Mouse (Mus musculus) lung, adult 18-20 months (tissue): ENCODE measurements around the gene Dscam.

Experiments
- DNase-seq, 2 experiments: peaks; one replicate each; pipeline ENCODE4 v3.0.0; 2022; ENCODE audit warnings: mixed read lengths in 2 of 2

The Dscam gene

DNA sequence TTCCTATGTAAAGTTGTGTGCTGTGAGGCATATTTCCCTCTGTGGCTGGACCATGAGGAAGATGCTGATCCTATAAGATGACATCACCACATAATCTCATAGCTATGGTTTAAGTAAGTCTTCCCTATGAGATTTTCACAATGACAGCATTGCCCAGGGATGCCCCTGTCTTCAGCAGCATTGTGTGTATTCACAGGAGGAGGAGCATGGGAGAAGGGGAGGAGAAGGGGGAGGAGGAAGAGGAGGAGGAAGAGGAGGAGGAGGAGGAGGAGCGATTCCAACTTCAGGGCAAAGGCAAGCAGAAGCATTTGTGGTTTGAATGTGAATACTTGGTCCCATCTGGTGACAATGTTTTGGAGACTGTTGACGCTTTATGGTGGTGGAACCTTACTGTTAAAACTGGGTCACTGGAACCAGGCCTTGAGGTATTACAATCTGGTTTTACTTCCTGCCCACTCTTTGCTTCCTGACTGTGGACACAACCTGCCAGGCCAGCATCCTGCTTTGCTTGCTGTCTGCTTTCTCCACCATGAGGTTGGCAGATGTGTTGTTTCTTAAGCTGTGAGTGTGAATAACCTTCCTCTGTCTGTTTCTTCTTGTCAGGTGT, 154.2 kb downstream of the Dscam start:
- no peak for DNase-seq

DNA sequence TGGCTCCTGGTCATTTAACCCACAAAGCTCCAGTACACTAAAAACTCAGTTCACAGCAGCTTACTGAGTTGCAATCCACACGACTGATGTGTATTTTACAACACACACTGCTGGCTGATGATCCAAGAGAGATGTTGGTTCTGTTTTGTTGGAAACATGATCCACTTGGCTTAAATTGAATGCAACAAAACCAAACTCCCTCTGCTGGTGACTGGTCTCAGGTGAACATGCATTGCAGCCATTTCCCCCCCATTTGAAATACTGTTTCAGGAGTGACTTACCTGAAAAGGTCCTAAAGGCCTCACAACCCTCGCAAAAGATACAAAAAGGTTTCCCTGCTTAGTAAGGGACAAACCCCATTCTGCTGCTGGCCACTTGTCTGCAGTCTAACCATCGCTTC, 156.2 kb downstream of the Dscam start:
- no peak for DNase-seq

DNA sequence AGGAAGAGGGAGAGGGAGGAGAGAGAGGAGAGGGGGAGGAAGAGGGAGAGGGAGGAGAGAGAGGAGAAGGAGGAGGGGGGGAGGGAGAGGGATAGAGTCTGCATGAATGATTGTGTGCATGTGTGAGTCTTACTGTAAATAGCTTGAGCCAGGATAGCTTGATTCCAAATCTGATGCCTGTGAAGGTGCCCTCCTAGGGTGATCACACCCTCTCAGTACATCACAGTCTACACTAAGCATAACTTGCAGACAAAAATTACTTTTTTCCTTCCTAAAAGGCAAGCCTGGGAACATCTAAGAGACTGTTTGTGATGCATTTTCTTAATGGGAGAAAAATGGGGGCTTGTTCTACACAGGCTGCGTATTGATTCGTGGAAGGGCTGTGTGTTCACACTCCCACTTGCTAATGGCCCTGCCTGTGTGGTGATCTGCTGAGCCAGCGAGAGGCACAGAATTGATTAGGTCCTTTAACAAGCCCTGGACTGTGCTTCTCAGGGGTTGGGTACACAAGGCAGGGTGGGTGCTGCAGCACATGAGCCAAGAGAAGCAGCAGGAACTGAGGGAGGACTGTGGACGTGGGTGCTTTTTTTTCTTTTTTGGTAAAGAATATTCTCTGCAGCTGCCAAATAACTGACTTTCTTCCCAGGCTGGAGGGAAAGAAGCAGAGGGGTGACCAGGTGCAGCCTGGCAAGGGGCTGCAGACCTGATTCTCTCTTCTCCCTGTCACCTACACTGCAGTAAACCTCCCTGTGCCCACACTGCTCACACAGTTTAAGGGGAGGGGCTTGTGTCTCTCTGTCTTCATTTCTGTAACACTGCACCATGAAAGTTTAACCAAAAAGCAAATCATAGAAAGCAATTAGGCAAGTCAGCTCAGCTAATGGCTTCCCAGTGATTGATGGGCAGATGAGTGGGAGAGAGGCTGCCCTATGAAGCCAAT, 161.2 kb downstream of the Dscam start:
- no peak for DNase-seq

DNA sequence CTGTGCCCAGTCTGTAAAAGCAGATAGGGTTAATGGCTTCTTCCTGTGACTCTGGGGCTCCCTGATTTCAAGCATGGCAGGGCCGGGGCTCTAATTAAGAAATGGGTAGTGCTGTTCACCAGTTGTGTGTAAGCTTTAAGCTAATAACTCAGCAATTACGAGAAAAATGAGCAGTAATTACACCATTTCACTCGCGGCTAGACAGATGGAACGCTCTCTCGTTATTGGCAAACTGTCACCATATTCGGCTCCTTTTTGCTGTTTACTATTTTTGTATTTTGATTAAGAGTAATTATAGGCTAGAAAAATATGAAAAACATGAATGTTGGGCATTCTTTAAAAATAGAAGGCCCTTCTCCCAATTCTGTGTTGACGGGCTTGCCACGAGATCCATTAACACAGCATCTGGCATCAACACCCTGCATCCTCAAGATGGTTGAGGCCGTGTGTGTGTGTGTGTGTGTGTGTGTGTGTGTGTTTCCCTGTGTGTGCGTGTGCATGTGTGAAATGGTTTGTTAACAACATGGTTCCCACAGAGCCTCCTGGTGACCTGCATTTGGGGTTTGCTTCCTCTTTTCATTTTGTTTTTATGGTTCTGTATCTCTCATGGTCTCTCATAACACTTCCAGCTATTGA, 162.5 kb downstream of the Dscam start:
- DNase-seq, result no peak

DNA sequence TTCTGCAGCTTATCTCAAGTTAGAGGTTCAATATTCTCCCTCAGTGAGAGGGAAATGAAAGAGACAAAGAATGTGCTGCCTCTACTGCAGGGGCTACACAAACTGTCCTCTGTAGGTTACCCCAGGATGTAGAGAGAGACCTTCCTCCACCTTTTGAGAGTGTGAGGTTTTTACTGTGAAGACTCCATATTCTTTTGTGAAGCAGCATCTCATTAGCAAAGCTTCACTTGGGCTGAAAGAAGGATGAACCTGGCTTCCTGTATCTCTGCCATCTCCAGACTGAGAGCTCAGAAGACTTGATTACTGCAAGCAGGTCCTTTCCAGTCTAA, 163.7 kb downstream of the Dscam start:
- DNase-seq, result no peak

DNA sequence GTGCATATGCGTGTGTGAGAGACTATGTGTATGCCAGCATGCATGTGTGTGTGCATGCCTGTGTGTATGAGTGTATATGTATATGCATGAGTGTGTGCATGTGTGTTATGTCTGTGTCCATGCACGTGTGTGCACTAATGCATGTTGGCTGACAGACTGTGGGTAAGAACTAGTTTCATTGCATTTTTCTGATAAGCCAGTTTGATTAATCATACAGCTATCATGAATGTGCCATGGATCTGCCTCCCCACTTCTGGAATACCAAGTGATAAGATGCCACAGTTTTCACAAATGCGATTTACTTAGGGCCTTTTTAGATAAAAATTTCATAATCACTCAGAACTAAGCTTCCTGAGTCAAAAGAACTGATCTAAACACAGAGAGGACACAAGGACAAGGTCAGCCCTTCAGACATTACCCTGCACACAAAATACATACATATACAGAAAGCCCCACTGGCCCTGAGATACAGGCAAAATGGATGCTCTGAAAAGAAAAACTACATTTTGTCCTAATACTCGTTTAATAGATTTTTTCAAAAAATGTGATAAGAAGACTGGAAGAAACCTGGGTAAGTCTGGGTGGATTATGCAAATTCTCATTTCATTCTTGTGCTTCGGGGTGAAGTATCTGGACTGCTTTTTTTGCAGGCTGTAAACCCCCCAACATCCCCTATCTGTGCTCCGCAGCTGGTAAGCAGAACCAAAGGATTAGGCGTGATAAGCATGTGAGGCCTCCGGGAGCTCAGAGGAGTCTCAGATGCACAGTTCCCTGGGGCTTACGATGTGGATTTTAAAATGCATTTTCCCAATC, 164.3 kb downstream of the Dscam start:
- DNase-seq, result no peak

DNA sequence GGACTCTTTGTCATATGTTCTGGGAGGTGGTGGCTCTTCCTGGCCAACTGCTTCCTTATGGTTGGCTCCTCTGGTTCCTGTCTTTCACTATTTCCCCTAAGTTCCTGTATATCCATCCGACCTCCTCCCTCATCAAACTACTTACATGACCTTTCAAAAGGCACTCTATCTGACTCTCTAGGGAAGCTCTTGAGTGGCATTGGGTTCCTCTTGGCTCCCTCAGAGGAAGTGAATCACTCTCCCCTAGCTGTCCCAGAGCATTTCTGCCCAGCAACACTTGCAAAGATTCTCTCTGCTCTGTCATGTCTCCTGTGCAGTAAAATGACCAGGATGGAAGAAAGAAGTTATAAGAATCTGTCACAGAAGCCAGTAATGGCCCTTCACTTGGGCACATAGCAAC, 166.6 kb downstream of the Dscam start:
- no peak for DNase-seq

DNA sequence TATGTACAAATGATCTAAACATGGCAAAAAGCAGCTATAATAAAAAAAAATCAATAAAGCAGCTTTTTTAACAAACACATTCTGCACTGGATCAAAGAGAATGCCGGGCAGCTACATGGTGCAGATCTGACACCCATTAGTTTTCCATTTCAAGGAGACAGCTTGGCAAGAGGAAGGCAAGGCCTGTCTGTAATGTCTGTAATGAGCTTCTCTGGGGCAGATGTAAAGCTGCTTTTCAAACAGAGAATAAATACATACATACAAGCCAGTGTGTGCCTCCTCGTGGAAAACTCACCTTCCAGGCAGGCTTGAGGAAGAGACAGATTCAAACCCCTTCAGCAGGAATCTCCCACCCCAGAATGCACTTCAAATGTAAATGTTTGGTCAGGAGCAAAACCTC, 167.7 kb downstream of the Dscam start:
- DNase-seq, result no peak

DNA sequence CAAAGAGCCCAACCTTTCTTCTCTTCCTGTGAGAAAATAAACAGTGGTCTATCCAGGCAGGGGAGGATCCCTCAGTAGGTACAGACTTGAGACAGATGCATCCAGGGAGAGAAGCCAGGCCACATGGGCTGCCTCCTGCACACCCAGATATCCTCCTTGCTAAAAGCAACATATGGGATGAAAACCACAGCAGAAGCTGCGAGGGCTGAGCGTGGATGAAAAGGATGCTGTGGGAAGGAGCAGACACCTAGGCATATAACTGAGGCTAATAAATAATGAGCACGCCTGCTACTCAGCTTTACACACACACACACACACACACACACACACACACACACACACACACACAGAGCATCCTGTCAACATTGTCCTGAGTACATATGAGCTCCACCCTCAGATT, 168.4 kb downstream of the Dscam start:
- no peak for DNase-seq

DNA sequence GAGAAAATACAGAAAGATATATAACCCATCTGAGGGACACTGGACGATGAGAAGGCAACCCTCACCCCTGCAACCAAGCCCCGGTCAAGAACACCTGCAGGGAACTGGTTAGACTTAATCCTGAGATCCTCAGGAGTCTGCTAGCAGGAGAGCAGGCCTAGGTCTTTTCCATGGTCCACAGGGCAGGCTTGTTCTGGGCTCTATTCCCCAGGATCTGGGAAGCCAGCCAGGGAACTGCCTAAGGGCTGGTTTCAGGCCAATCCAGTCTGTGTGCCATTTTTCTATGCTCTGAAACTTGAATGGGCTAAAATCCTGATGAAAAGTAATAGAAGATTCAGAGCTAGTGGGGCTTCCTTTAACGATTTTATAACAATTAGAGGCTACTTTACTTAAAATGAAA, 173.7 kb downstream of the Dscam start:
- peak in 1 of 2 experiments; percentile 2 for DNase-seq

DNA sequence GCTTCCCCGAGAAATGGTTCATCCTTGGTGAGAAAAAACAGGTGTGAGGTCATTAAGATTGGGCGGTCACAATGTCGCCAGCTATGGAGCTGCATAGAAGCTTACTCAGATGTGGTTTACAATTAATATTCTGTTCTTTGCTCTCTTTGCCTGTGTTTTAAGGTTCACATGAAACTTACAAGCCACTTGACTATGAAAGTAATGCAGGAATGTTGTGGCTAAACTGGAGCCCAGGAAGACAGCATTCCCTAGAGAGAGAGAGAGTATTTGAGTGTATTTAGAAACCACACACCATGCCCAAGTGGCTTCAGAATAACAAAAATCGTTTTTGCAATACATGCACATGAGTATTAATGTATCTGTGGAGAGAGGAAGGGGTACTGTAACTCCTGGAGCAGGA, 174.7 kb downstream of the Dscam start:
- no peak for DNase-seq

DNA sequence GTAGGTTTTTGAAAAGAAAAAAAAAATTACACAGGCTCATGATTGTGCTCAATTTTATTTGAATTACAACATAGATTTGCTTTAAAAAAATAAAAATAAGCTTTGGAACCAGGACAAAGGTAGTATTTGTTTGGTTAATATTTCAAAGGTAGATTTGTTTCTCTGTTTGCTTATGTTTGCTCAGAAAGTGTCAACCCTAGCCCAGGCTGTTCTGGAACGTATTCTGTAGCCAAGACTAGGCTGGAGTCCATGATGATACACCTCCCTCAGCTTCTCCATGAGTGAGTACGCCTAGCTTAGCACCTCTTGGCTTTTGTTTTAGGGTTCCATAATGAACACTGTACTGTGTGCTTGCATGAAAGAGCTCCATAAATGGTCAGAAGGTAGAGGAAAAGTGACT, 183.2 kb downstream of the Dscam start:
- no peak for DNase-seq

DNA sequence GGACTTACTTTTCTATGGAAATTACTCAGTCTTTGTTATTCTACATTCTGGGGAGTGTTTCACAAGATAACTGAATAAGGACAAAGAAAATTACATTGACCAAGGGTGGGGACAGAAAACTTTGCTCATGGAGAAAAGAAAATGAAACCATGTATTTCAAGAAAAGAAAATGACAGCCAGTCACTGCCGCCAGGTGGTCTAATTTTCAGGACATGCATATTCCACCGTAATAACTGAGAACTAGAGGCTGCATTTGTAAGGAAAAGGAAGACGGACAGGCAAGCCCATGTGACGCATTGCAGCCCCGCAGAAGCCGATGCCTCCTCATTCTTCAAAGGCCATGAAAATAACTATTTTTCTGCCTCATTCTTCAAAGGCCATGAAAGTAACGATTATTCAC, 197.3 kb downstream of the Dscam start:
- DNase-seq, result no peak

DNA sequence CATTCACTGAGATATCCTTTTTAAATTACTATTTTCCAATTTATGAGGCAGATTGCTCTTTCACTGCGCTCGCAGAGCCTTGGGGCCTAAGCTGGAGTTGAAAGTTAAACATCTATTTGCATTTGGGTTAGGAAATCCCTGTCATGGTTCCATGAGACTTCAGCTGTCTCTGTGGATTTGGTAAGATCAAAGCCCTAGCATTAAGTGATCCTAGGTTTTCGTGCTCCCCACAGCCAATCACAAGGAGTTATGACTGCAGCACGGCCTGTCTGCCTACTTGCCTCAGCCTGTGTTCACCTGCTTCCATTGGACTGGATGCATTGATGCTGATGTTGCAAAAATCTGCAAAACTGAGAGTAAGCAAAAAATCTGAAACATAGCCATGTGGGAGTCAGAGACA, 198.8 kb downstream of the Dscam start:
- DNase-seq, result no peak

DNA sequence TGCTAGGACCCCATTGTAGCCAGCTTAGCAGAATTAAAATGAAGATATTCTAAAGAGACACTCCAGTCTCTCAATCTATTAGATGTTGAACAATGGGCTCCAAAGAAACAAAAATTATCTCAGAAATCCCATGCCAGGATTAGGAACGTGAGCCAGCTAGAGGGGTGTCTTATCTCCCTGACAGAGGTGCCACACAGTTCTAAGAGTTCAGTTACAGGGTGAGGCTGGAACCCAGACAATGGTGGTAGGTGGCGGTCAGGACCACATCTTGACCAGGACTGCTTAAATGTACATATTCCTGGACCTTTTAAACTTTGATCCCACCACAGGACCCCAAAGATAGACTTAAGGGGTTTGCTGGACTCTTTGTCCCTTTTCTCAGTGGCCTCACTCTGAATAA, 200.1 kb downstream of the Dscam start:
- DNase-seq, result no peak

DNA sequence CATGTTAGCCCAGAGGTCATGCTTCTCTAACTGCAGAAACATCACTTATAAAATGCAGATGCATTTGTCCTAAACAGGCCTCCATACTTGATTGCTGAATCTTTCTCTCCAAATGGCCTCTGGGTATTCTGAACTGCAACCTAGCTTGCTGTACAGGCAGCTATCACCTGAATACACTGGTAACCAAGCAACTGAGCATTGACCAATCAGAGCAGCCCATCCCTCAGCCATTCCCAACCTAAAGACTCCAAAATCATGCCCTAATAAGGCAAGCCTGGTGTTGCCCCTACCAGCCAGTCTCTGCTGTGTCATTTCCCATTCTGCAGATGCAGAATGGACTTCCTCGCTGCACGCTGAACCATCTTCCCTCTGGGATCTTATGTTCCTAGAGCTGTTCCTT, 200.9 kb downstream of the Dscam start:
- no peak for DNase-seq

DNA sequence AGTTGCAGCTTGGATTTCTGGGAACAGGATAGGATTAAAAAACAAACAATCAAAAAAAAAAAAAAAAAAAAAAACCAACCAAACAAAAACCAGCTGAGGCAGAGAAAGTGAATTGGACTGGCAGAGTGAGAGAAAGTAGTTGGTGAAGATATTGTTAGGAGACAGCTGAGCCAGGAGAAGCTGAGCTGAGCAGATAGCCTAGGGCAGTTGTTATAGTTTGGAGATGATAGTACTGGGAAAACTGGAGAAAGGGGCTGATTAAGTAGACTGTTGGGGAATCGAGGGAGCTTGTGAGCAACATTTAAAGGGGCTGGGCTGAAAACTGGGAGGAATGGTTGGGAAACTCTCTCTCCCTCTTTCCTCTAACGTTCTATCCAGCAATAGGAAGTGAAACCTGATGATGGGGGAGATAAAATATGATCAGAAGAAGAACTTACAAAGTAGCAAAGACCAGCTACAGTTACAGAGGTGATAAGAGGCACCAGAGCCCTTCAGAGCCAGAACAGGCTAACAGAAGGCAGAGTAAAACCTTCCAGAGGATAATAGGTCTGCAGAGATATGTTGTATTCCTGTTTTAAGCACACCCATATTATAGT, 201.6 kb downstream of the Dscam start:
- no peak for DNase-seq

DNA sequence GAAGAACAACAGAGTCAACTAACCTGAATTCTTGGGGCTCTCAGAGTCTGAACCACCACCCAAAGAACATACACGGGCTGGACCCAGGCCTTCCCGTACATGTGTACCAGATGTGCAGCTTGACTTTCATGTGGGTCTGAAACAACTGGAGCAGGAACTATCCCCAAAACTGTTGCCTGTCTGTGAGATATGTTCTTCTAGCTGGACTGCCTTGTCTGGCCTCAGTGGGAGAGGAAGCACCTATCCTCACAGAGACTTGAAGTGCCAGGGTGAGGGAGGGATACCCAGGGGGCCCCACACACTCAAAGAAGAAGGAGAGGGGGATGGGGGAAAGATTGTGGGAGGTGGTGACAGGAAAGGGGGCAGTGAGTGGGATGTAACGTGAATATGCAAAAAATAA, 210.9 kb downstream of the Dscam start:
- DNase-seq, result no peak

DNA sequence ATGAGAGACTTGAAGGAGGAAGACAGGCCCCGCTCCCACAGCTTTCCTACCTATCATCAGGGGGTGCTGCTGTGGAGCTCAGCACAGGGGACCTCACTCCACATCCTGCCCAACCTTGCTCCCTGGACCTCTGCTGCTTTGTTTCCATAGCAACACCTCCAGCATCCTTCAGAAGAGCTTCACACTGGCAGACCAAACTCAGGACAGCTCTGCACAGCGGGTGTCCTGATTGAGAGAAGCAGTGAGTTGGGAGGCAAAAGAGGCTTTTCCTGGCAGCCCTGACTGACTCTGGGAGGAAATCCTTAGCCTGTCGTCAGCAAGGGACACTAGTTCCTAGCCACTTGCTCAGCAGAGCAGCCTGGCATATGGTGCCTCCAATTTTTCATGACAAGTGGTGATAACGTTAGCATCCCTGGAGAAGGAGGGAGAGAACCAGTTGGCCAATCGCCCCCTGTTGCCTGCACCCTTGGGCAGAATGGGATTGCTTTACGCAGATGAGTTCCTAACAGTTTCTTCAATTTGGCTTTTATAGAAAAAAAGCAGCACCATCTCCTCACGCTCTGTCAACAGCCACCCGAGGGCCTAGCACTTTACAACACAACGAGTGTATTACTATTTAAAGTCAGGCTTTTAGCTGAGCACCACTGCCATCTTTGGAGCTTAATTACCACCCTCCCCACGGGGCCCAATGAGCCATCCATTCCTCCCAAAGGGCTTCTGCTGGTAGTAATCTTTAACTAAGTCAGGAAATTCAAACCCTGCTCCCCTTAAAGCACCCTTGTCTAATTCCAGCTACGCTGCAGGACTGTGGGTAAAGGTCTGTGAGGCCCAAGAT, 224.9 kb downstream of the Dscam start:
- no peak for DNase-seq

DNA sequence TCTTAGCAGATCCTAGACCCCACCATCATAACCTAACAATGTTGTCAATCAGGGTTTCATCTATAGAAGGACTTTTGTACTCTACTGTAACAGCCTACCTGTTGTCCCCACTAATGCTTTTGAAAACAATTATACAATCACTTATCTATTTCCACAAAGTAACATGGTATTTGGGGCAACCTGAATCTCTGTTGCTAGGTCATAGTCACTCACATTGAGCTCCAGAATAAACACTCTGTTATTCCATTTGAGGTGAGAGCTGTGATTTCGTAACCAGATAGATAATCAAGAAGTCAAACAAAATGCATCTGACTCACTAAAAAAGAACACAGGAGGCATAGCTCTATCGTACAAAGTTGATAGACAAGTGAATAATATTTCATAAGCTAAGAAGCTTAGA, 226.9 kb downstream of the Dscam start:
- no peak for DNase-seq

DNA sequence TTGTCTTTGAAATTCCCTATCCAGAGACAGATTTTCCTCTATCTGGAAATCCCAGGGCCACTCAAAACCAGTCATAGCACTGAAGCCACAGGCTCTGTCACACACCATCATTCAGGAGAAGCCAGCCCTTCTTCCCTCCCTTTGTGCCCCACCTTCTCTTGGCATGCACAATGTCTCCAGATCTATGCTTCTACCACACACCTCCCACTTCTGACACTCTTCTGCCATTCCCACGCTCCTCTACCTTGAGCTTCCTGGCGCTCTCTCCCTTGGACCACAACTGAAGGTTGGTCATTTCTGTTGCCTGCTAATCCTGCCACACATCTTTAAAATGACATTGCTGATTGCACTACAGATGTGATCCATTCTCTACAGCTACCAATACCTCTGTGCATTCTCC, 235.8 kb downstream of the Dscam start:
- DNase-seq, result no peak

DNA sequence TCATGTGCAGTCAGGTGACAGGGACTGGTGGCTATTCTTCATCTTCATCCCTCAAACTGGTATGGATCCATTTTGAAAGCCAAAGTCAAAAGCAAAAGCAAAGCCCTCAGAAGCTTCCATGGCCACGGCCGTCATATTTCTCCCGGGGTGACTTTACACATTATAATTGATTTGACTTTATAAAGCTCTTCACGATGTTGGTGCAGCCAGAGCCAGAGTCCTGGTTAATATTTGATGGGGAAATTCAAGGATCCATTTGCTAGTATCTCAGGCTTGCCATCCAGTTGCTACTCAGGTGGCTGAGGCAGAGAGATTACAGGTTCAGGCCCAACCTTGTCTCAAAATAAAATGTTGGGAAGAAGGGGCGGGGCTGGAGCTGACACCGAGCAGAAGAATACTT, 238.3 kb downstream of the Dscam start:
- DNase-seq, result no peak
